Mouse (Mus musculus) CD4-positive helper T cell, adult 2 months (primary cell): ENCODE results near the gene Cd247.
A peak's percentile ranks its signal among the peaks of the same experiment; 100 is the strongest.

Experiments
- DNase-seq: peaks from one replicate; pipeline ENCODE4 v3.0.0-alpha.2; 2012; ENCODE audit warnings: low read depth, missing footprints, low spot score

Cd247 gene

GRCm38 (mm10) chr1:165775518-165776294, 12.8 kb upstream of the Cd247 start:
- DNase-seq: peak; percentile 78

- peak; percentile 79 for DNase-seq
Measured at GRCm38 (mm10) chr1:165779954-165780585, 8.4 kb upstream of the Cd247 start.

GRCm38 (mm10) chr1:165780586-165781111, 7.8 kb upstream of the Cd247 start:
- peak; percentile 74 for DNase-seq

- no peak for DNase-seq
Measured at GRCm38 (mm10) chr1:165781426-165781825, 7.1 kb upstream of the Cd247 start.

- DNase-seq: no peak
Measured at GRCm38 (mm10) chr1:165781911-165782310, 6.6 kb upstream of the Cd247 start.

- no peak for DNase-seq
Measured at GRCm38 (mm10) chr1:165786296-165786695, 2.2 kb upstream of the Cd247 start.

GRCm38 (mm10) chr1:165789066-165789660, 682 bp downstream of the Cd247 start:
- peak; percentile 68 for DNase-seq

GRCm38 (mm10) chr1:165789963-165790362, 1.5 kb downstream of the Cd247 start:
- peak; percentile 65 for DNase-seq

GRCm38 (mm10) chr1:165790461-165791210, 2.2 kb downstream of the Cd247 start:
- DNase-seq: no peak

GRCm38 (mm10) chr1:165791411-165791810, 2.9 kb downstream of the Cd247 start:
- peak; percentile 57 for DNase-seq

GRCm38 (mm10) chr1:165801709-165802310, 13.3 kb downstream of the Cd247 start:
- DNase-seq: peak; percentile 67

- DNase-seq: peak; percentile 82
Measured at GRCm38 (mm10) chr1:165803107-165803506, 14.6 kb downstream of the Cd247 start.

- DNase-seq: peak; percentile 50
Measured at GRCm38 (mm10) chr1:165804133-165804532, 15.7 kb downstream of the Cd247 start.

GRCm38 (mm10) chr1:165810633-165811032, 22.2 kb downstream of the Cd247 start:
- peak; percentile 53 for DNase-seq

GRCm38 (mm10) chr1:165811170-165811569, 22.7 kb downstream of the Cd247 start:
- no peak for DNase-seq

- DNase-seq: peak; percentile 69
Measured at GRCm38 (mm10) chr1:165812775-165813174, 24.3 kb downstream of the Cd247 start.

GRCm38 (mm10) chr1:165814116-165814515, 25.6 kb downstream of the Cd247 start:
- DNase-seq: peak; percentile 25

- DNase-seq: no peak
Measured at GRCm38 (mm10) chr1:165814521-165815278, 26.2 kb downstream of the Cd247 start.

- DNase-seq: peak; percentile 76
Measured at GRCm38 (mm10) chr1:165816391-165816790, 27.9 kb downstream of the Cd247 start.

GRCm38 (mm10) chr1:165817264-165817663, 28.8 kb downstream of the Cd247 start:
- no peak for DNase-seq
